Mouse (Mus musculus) heart, adult 11 months (tissue): Measurements from ENCODE around the gene BC028528.

Experiments used
- DNase-seq: peaks from one replicate; pipeline ENCODE4 v3.0.0; 2022

BC028528 gene

DNA sequence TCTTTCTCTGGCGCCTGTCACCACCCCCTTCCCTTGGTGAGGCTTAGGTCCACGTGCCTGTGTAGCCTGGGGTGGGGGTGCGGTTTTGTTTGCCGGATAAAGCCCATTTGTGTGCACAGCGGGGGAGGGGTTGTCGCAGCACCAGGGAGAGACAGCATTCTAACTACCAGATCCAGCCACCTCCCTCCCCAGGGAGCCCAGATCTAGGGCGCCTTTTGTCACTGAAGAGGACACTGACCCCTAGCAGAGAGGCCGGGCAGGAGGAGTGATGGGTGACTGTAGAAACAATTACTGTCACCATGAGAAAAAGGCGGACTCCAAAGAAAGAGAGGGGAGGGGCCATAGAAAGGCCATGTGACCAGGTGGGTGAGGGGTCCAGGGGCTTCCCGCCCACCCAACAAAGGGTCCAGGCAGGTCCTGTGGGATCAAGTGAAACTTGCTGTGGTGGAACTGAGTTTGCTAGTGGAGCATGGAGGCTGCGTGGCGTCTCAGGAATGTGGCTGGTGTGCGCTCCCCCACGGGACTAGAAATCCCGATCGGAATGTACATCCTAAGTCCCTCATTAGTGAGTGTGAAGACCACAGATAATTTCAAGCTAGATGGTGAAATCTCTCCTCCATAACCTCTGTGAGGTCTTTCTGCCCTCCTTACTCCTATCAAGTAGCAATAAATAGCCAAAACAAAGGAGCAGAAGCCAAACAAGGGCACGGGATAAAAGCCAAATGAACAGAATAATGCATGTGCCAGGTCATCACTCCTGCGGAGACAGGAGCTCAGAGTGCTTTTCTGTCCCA is 13.5 kb upstream of the BC028528 start:
- DNase-seq, result peak; percentile 96

DNA sequence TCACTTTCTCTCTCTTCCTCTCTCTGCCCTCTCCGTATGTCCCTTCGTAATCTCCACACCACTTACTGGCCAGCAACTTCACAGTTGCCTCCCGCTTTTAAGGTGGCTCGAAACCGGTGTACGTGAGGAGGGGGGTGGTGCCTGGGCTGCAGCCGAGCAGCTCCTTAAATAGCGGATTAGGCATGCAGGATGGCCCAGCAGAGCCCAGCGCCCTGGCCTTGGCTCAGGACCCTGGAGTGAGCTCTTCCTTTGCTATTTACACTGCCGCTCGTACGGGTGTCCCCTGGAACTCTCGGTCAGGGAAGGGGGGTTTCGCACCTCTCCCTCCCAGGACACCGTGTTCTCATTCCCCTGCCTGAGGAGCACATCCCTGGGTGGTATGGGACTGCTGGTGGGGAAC is 12.8 kb upstream of the BC028528 start, which contains the start of gene Car14:
Car14 (minus strand) TSS at position 124 of the 400 bp plus-strand sequence.
- DNase-seq, result peak; percentile 97

DNA sequence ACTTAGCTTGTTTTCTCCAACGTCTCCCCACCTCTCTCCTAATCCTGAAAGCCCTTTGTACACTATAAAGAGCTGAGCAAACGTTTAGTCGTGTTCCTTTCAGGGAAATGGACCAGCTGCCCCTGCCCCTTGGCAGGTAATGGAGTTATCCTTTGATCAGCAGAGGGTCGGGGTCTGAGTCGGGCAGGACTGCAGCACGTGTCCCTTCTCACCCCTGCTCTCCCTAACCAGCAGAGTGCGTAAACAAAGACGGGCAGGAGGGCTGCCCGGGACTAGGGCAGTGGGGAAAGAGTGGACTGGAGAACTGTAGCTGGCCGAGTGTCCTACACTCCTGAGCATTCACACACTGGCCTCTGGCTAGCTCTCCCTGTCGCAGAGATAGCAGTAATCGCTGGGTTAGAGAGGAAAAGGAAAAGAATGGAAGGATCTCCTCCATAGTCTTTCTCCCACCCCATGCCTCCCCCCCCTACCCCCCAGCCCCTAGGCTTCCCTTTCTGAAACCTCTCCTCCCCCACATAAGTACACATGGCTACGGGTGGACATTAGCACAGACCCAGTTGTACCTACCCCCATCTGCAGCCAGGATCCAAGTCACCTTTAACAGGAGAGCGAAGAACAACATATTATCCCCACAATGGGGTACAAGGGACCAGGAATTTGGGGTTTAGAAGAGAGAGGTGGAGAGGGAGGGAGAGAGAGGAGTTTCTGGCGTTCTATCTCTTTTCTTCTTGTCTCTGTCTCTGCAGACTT is 12.1 kb upstream of the BC028528 start:
- DNase-seq, result peak; percentile 93

DNA sequence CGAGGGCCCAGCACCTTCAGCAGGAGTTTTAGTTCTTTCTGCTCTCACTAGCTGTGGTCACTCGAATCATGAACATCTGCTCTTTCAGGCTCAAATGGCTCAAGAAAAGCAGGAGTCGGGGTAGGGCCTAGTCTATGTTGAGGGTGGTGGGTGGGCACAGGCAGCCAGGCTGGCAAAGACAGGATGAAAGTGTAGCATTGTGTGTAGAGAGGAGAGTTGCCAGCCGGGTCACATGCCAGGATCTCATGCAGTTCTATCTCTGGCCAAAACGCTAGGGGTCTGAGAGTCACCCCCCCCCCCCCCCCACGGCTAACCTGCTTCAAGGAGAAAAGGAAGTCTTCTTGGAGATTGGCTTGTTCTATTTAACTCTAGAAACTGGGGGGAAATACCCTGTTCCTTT is 10.8 kb upstream of the BC028528 start:
- DNase-seq, result peak; percentile 93

DNA sequence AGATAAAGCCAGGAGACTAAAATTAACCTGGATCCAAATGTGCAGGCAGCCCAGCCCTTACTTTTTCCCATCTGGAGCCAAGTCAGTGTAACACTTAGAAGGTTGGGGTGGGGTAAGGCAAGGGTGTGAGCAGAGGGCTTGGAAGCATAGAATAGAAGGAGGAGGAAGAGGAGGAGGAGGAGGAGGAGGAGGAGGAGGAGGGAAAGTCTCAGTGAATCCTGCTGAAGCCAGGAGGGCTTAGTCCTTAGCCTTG is 10.5 kb upstream of the BC028528 start:
- DNase-seq, result peak; percentile 93

DNA sequence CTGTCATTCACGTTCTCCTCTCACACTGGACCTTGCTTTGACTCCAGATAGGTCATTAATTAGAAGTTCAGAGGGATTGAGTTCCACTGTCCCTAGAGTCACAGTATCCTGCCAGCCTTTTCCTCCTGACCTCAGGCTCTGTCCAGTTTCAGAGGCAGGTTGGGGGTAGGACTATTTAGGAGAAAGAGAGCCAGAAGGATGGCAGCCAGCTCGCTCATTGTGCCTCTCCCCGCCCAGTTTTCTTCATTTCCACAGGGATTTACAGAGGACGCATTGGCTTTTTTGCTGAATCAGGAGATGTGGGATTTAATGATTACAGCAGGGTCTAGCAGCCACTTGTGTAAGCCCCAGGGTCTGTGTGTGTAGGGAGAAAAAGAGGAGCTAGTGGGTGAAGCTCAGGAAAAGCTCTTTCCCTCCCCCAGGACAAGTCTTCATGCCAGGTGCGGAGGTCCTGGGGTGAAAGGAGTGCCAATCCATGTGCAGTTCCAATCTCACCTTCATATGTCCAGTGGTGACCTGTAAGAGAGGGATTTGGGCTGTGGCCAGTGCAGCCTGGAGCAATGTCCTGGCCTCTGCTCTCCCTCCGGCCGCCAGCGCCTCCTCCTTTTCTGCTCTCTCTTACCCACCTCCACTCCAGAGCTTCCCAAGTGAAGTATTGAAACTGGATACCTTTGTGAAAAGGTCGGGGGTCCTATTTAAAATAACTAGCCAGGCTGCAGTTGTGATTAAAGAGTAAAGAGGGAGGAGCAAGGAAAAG is 10.0 kb upstream of the BC028528 start:
- DNase-seq, result peak; percentile 94

DNA sequence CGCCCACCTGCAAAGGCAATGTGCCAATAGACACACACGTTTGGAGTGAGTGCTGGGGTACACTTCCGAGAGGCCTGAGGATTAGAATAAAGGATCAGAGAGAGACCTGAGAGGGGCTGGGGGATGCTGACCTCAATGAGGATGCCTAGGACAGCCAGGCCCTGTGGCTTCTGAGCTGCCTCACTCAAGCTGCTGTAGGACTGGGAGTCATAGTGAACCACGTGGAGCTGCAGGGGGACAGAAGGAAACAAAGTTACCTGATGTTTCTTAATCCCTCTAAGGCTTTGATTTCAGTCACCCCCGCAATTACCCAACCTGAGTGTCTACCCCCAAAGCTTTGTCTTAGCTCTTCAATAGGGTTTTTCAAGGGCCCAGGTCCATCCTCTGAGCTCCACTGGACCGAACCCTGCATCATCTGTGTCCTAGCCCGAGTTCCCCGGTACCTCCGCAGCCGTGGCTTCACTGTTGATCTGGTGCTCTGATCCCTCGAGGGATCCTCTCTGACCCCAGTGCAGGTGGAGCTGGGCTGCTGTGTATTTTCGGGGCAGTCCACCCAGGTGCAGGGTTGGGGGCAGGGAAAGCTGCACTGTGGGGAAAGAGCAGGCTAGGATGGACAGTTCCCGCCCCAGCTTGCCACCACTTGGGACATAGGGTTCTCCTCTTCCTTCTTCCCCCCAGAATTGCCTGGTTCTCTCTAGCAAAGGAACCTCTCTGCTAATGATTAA is 8.2 kb upstream of the BC028528 start:
- peak; percentile 90 for DNase-seq

DNA sequence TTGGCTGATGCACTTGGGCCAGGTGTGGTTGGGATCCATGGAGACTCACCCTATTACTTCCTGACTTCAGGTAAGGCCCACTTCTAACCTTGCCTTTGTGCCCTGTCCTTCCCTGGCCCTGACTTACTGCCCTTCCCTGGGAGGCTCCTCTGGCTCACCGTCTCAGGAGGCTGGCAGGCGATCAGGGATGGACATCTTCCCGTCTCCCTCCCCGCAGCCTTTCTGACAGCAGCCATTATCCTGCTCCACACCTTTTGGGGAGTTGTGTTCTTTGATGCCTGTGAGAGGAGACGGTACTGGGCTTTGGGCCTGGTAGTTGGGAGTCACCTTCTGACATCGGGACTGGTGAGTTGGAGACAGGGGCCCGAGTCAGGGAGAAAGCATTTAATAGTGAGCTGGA is 3.7 kb upstream of the BC028528 start:
- peak; percentile 90 for DNase-seq

DNA sequence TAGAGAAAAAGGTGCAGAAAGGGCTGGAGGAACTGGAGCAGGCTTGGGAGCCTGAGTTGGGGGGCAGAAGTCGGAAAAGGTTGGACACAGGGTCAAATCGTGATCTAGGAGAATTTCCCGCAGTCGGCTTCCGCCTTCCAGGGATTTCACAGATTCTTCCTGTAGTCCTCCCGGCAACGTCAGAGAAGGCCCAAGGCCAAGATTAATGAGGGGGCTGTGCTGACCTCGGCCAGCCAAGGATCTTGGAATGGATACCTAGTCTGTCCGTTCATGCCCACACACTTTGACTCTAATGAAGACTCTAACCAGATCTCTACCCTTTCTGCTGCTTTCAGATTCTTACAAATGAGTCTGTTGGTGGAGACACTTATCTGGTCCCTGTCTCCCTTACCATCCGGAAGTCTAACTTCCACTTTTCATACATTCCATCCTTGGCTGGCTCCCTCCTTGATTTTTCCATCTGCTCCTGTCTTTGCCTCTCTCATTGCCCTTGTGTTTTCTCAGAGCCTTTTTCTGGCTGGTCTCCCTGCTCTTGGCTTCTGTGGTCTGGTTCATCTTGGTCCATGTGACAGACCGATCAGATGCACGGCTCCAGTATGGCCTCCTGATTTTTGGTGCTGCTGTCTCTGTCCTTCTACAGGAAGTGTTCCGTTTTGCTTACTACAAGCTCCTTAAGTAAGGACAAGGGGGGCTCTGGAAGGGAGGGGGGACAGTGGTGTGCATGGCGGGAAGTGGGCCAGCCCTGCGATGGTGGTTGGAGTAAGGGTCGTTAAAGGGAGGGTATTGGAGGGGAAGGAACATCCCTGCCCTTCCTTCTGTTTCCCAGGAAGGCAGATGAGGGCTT is 2.7 kb upstream of the BC028528 start:
- peak; percentile 98 for DNase-seq

DNA sequence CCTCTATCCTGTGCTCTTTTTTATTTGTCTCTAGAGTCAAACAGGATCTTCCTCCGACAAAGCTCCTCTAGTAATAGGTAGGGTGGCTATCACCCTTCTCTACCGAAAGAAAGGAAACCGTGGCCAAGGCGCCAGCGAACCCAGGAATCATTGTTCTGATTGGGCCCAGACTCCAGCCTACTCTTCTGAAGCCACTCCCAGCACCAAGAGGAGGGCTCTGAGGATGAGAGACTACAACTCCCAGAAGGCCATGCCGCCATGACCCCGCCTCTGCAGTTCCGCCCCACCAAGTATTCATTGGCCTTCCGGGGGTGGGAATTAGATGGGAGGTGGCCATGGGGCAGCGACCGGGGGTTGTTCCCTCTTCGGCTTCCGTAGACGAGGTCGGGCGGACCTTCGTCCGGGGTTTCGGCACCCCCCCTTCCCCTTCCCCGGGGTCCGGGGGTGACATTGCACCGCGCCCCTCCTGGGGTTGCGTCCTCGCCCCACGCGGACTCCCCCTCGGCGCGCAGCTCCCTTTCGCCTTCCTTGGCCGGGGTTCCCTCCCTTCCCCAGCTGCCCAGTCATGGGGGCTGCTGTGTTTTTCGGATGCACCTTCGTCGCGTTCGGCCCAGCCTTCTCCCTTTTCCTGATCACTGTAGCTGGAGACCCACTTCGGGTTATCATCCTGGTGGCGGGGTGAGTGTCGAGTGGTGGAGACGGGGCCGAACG is 2.0 kb upstream of the BC028528 start, which contains the start of gene Aph1a:
Aph1a (plus strand) TSS at position 364 of the 711 bp plus-strand sequence.
- peak; percentile 100 for DNase-seq

DNA sequence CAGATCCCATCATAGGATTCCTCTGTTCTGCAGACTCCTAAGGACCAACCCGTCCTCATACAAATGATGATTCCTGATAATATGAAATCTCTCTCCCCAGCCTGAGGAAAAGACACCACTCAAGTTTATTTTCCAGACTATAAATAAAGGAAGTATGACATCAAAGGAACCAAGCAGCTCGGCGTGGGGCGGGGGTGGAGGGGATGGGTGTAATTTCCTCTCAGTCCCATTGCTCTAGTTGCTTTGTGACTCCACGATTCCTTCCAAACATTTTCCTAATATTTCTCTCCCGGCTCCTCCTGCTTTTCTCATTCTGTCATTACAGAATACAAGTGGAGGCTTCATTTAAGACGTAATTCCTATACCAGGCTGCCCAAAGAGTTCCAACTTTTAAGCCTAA is 1.3 kb upstream of the BC028528 start:
- DNase-seq, result peak; percentile 96

DNA sequence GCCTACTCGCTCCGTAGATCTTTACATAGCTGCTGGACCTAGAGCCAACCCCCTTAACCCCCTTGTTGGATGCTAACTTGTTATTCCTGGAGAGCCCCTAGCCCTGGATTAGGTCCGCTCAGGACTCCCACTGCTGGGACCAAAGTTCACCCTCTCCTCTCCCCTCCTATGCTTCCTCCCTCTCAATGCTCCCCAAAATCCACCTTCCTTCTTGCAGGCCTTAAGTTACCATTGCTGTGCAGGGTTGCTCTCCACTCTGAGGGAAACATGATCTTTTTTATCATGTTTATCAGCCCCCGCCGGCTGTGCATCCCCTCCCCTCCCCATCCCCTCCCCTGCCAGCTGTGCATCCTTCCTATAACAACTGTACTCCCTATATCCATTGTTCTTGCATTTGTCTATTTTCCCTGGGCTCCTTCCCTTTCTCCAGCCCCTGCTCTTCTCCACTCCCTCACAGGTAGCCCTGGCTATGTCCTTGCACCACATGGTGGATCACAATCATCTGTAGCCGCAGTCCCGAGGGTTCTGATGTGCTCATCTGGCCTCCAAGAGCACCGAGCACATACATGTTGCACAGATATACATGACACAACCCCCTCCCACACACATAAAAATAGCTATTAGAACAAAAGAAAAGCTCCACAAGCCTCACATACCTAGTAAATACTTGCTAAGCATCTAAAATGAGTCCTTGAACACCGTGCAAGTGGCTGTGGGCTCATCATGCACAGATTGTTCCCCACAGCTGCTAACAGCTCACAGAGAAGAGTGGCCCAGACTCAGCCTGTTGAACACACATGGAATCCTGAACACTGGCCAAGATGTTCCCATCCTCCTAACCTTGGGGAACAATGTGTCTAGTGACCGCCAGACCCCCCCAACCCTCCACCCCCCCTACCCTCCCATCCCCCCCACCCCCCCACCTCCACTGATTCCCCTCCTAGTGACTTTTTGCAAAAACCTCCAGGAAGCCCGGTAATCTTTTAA is 554 bp upstream of the BC028528 start:
- DNase-seq, result peak; percentile 95

DNA sequence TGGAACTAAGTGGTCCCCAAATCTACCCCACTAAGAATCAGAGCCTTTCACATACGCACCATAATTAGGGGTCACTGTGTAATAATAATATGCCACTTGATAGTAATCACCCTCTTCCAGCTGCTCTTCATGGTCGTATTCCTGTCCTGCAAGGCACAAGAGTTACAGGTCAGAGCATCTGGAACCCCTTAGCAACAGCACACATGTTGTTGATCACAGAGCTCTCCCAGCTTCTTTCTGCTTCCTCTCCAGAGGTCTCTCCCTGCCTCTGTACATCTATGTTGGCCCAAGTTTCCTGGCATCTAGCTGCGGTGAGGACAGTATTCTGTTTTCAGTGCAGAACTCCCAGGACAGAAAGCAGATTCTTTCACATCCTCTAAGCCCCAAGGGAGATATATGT is 2.1 kb downstream of the BC028528 start:
- DNase-seq, result no peak

DNA sequence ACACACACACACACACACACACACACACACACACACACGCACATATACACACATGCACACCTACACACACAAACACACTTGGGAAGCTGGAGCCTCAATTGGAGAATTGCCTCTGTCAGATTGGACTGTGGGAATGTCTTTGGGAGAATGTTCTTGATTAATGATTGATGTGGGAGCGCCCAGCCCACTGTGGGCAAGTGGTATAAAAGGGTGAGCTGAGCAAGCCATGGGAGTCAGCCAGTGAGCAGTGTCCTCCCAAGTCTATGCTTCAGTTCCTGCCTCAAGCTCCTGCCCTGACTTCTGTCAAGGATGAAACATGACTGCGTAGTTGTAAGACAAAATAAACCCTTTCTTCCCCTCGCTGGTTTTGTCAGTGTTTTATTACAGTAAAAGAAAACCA is 4.2 kb downstream of the BC028528 start:
- no peak for DNase-seq

DNA sequence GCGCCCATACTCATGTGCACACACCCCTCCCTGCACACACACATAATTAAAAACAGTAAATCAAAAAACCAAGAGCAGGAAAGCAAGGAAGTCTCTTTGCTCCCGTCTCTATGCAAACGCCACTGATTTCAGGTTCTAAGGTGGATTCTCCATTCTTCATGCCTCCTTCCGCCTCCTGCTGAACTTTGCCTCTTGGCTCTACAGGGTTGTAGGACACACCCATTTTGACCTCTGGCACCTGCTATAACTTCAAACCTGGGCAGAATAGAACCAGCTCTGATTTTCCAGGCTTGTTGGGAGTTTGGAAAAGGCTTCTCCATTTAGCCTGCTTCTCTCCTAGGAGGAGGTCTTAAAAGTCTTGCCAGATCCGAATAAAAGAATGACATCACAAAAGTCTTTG is 7.4 kb downstream of the BC028528 start:
- no peak for DNase-seq

DNA sequence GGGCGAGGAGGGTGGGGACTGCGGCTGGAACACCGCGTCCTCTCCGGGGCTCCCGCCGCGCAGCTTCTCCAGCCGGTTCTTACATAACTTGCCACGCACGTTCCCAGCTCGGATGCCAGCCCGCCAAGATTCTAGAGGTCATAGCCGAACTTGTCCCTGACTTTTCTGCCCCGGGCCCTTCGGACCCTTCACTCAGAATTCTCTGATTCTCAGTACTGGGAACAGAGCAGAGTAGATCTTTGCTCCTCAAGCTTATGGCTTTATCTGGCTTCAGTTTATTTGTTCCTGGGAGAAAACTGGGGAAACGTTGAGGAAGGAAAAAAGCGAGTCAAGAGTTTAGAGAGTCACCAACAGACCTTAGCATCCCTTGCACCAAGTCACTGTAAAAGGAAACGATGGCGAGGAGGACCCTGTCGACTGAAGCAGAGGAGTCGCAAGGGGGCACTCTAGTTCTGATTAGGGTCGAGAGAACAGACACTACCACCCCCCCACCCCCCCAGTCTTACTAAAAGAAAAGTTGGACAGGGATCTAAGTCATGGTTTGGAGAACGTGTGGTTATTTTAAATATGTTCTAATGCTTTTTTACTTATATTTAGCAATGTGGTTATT is 8.9 kb downstream of the BC028528 start:
- DNase-seq, result peak; percentile 98

DNA sequence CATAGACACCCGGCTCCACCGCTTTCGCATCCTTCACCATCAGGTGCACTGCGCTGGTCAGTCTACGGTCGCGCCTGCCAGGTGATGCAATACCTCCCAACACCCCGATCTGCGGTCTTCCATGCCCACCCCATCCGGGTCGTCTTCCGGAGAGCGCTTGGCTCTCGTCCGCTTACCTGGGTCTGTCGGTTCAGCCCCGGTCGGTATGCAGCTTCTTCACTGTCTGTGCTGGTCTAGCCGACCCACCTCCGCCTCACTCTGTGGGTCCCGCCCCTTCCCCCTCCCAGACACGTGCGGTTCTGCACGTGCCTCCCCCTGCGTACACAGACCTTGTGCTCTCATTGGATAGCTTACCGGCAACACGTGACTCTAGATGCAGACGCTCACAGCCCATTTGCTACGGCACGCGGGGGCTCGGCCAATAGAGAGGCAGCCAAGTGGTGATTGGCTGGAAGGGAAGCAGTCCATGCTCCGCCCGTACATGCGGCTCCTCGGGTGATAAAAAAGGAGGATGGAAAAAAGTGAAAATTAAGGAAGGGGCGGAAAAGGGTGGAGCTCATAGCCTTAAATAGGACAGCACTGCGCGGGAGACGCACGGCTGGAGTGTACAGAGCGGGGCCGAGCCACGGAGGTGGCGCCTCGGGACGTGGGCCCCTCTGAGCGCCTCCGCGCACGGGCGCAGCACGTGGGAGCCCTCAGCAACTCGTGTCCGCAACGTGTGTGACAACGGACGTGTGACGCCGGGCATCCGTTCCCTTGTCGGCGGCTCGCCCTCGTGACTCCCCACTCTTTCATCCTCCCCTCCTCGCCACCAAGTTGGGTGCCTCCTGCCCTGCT is 9.6 kb downstream of the BC028528 start, which contains the start of gene Ciart:
Ciart (minus strand) TSS at position 273 of the 837 bp plus-strand sequence.
- DNase-seq, result peak; percentile 100

DNA sequence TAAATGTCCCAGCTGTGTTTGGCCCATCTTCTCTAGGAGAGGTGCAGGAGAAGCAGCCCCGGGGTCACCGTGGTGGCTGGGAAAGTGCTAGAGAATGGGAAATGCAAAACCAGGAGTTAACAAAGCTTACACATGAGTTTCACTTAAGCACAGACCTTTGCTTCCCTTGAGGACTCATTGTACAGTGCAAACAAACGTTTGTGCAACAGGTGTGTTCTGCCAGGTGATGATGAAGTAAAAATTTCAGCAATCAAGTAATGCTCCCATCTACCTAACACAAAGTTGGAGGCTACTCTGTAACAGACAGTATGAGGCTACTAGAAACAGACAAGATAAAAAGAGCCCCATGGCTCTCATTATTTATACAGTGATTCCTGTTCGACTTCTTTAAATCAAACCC is 12.7 kb downstream of the BC028528 start:
- no peak for DNase-seq

DNA sequence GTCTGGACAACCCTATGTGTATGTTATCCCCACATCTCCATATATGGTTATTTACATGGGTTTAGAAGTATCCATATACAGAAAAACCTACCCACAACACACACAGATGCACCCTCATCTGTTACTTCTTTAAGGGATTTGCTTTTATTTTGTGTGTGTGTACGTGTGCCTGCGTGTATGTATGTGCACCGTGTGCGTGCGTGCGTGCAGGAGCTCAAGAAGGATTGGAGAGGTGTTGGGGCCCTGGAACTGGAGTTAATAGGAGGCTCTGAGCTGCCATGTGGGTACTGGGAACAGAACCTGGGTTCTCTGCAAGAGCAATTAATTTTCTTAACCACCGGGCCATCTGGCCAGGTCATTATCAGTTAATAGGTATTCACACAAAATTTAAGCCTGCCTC is 19.8 kb downstream of the BC028528 start:
- no peak for DNase-seq
